Mouse (Mus musculus): ENCODE results near the gene Zfp97. TPM values are rescaled to one million over a fixed set of nuclear protein-coding genes. Genes with fewer than 3 reads are reported as not detected.
"Not testable (repeated sequence)": the region's sequence is repeated elsewhere in the genome, so short reads cannot be mapped to it uniquely, and the experiment has no call there.

Gene Zfp97
- 3.2 and 4.1 TPM in 2 replicates for polyA plus RNA-seq (2015; fragmentation: Nextera tagmentation; extraction: Ambion mirVana)

DNA sequence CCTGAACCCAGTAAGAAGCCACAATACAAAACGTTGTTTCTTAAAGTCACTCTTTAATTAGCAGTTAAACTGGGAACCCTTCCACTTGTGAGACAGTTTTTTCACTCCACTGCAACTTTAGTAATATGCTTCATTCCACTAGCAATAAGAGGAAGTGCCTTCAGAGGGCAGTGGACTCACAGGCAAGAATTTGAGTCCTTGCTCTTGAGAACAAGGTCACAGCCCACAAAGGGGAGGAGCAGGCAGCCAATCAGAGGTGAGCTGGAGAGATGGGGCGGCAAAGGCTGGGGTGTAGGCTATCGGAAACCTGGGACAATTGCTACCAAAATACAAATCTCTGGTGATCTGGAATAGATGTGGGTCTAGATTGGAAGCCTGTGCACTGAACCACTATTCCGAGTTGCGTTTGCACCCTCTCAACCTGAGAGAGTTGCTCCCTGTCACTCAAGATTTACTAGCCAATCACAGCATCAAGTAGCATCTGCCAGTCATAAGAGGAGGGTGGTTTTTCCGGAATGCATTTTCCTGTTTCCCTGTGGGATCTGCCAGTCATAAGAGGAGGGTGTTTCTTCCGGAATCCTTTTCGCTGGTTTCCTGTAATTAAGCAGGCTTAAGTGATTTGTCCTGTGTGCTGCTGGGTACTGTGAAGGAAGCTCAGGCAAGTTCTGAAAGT lies at the start of gene Zfp97:
Zfp97 (plus strand) TSS at position 586 of the 673 bp plus-strand sequence.
- not testable (repeated sequence) for H3K27me3 ChIP-seq; H3K4me2 ChIP-seq; H3K9me3 ChIP-seq (replicated peaks); H3K27ac ChIP-seq; H3K4me1 ChIP-seq; H3K9ac ChIP-seq; H3K36me3 ChIP-seq (ENCODE audit: poor library complexity, severe bottlenecking); H3K4me3 ChIP-seq
- ATAC-seq = peak; percentile 100
- WGBS = no CpG with 5 or more reads among the region's 8 CpGs

DNA sequence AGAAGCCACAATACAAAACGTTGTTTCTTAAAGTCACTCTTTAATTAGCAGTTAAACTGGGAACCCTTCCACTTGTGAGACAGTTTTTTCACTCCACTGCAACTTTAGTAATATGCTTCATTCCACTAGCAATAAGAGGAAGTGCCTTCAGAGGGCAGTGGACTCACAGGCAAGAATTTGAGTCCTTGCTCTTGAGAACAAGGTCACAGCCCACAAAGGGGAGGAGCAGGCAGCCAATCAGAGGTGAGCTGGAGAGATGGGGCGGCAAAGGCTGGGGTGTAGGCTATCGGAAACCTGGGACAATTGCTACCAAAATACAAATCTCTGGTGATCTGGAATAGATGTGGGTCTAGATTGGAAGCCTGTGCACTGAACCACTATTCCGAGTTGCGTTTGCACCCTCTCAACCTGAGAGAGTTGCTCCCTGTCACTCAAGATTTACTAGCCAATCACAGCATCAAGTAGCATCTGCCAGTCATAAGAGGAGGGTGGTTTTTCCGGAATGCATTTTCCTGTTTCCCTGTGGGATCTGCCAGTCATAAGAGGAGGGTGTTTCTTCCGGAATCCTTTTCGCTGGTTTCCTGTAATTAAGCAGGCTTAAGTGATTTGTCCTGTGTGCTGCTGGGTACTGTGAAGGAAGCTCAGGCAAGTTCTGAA lies 57.7 kb downstream of the Zfp97 start:
- H3K27ac ChIP-seq; H3K27me3 ChIP-seq; H3K9me3 ChIP-seq (replicated peaks); H3K36me3 ChIP-seq (ENCODE audit: poor library complexity, severe bottlenecking); H3K9ac ChIP-seq; H3K4me1 ChIP-seq; H3K4me2 ChIP-seq; H3K4me3 ChIP-seq: not testable (repeated sequence)
- whole genome bisulfite sequencing = no CpG with 5 or more reads among the region's 8 CpGs
- ATAC-seq = peak; percentile 100

DNA sequence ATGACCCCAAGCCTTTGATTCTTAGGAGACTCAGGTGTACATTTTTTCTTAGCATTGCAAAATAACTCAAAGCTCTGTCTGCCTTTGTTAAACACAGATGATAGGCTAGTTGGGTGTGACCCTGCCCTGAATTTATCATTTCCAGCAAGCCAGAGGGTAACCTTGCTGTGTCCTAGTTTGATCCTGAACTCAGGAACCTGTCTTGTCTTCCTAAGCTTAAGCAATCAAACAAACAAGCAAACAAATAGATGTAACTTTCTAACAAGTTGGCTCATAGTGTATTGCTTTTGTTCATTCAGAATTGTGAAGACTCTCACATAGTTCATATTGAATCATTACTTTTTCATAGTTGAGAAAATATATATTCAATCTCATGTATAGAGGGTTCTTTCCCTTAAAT lies 73.5 kb downstream of the Zfp97 start:
- H3K4me3 ChIP-seq, H3K27ac ChIP-seq, H3K4me2 ChIP-seq, ATAC-seq, H3K9ac ChIP-seq, H3K4me1 ChIP-seq, H3K27me3 ChIP-seq: not testable (repeated sequence)
- peaks cover 27% of the 10 kb centered on the region for H3K9me3 ChIP-seq (replicated peaks)
- H3K36me3 ChIP-seq (ENCODE audit: poor library complexity, severe bottlenecking) = peaks cover 11% of the 10 kb centered on the region; the same call in 1 of the 2 replicates

DNA sequence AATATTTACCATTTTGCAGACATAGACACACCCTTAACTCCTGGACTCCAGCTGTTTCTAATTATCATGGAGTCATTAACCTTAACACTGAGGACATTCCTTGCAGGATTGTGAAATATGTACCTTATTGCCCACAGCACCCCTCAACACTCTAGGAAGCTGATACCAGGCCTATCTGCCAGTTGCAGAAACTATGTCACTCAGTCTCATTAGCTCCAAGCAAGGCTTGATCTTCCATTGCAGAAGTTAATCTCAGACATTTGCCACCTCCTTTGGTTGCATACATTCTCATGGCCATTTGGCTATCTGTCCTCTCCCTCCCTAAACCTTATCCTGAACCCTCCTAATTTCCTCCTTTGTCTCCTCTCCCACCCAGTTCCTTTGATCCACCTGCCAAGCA lies 74.0 kb downstream of the Zfp97 start:
- ATAC-seq = no peak
- Histone ChIP-seq H3K4me1 (no peaks in the 10 kb centered on the region), H3K27ac (no peak overlapping the region), H3K27me3 (no peaks in the 10 kb centered on the region), H3K4me2 (no peak overlapping the region), H3K9me3 (replicated peaks) (peaks cover 29% of the 10 kb centered on the region), H3K4me3 (no peak overlapping the region), H3K36me3 (ENCODE audit: poor library complexity, severe bottlenecking) (peaks cover 14% of the 10 kb centered on the region; the same call in 1 of the 2 replicates), H3K9ac (no peak overlapping the region)

DNA sequence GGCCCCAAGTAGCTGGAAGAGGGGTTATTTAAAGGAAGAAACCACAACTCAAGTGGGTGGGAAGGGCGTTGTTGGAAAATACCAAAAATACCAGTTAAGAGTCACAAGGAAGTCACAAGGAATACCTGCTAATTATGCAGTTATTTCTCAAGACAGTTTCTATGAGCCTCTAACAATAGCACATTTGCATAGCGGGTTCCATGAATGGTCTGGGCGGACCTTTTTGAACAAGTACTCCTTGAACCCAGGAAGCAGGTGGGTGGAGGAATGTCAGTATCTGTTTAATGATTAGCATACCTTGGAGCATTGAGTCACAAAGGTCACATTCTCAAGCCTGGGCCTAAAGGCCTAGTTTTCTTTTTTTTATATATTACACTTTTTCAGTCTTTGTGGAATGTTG lies 74.9 kb downstream of the Zfp97 start:
- not testable (repeated sequence) for H3K27me3 ChIP-seq, ATAC-seq

More for the DNA sequence above, 74.9 kb downstream of the Zfp97 start:
- not testable (repeated sequence) for H3K4me1 ChIP-seq, H3K9ac ChIP-seq, H3K4me2 ChIP-seq, H3K4me3 ChIP-seq, H3K27ac ChIP-seq
- Histone ChIP-seq H3K9me3 (replicated peaks) (peaks cover 32% of the 10 kb centered on the region), H3K36me3 (ENCODE audit: poor library complexity, severe bottlenecking) (peaks cover 14% of the 10 kb centered on the region; the same call in 1 of the 2 replicates)
- WGBS = 90% methylated on average over 3 of the region's 3 CpGs

Other genes with a start within 250 kb of the Zfp97 start
- 3.1 and 4.2 TPM in 2 replicates for gene Zfp960, start 57.3 kb upstream of the Zfp97 start, polyA plus RNA-seq (2015; fragmentation: Nextera tagmentation; extraction: Ambion mirVana)

Measured in forebrain, embryonic 13.5 days (tissue).